Mouse (Mus musculus) heart, embryonic 15.5 days (tissue): ENCODE results near the gene Haus7. TPM values are rescaled to one million over a fixed set of nuclear protein-coding genes. Genes with fewer than 3 reads are reported as not detected.

Experiments used
- ATAC-seq: fragments of 200-750 bp; cut with Nextera tagmentation; replicated peaks from 2 replicates; pipeline ENCODE4 v1.8.0; 2017; ENCODE audit warnings: low read depth, moderate TSS enrichment; ENCODE audit not compliant: insufficient number of reproducible peaks, insufficient read depth, low FRiP score
- H3K27ac ChIP-seq: fragments of 300-500 bp; sonication (generic); 2 replicates; pipeline ENCODE4 v1.5.1; 2015; ENCODE audit warnings: mild to moderate bottlenecking, inconsistent platforms
- H3K27me3 ChIP-seq: fragments of 300-500 bp; sonication (generic); 2 replicates; pipeline ENCODE4 v1.6.1; 2015; ENCODE audit warnings: inconsistent platforms
- H3K36me3 ChIP-seq: fragments of 300-500 bp; sonication (generic); 2 replicates; pipeline ENCODE4 v1.6.1; 2015; ENCODE audit warnings: mild to moderate bottlenecking, inconsistent platforms
- H3K4me1 ChIP-seq: fragments of 300-500 bp; sonication (generic); replicated peaks from 2 replicates; pipeline ENCODE4 v1.6.1; 2015; ENCODE audit warnings: inconsistent platforms
- H3K4me2 ChIP-seq: fragments of 300-500 bp; sonication (generic); 2 replicates; pipeline ENCODE4 v1.6.1; 2015; ENCODE audit warnings: inconsistent platforms, mild to moderate bottlenecking, moderate library complexity
- H3K4me3 ChIP-seq: fragments of 300-500 bp; sonication (generic); 2 replicates; pipeline ENCODE4 v1.5.1; 2015; ENCODE audit warnings: mild to moderate bottlenecking, inconsistent platforms
- H3K9ac ChIP-seq: fragments of 300-500 bp; sonication (generic); 2 replicates; pipeline ENCODE4 v1.6.1; 2015; ENCODE audit warnings: mild to moderate bottlenecking, inconsistent platforms
- H3K9me3 ChIP-seq: fragments of 300-500 bp; sonication (generic); replicated peaks from 2 replicates; pipeline ENCODE4 v1.6.1; 2016; ENCODE audit warnings: inconsistent platforms
- WGBS: fragments of 180-500 bp; shearing (Covaris S2); methylation state at CpG from one replicate; pipeline ENCODE4 v1.1.7; 2015; ENCODE audit warnings: mixed read lengths; 5-methylcytosine and 5-hydroxymethylcytosine counted together
- polyA plus RNA-seq: library from polyadenylated mRNA; unstranded; fragments of >200 nt; fragmentation: Nextera tagmentation; extraction: Ambion mirVana; gene quantifications from 2 replicates; pipeline ENCODE4 v1.2.1, GENCODE M21; 2015

Gene Haus7
- polyA plus RNA-seq, 1 experiment from 2014 or later: 40.3 TPM

GRCm38 (mm10) chrX:73482643-73483483 lies 24.0 kb upstream of the Haus7 start:
- Histone ChIP-seq H3K4me3 (peak overlapping the region; percentile 44; the same call in 1 of the 2 replicates), H3K9ac (no peak overlapping the region), H3K36me3 (no peaks in the 10 kb centered on the region), H3K27ac (peak overlapping the region; percentile 61), H3K4me1 (no peaks in the 10 kb centered on the region; the same call in 1 of the 2 replicates), H3K9me3 (no peaks in the 10 kb centered on the region), H3K27me3 (peaks cover 6% of the 10 kb centered on the region; the same call in 1 of the 2 replicates), H3K4me2 (peak overlapping the region; percentile 52; the same call in 1 of the 2 replicates)
- 36% methylated on average over 4 of the region's 4 CpGs for WGBS
- 0 out of 2 replicates have a peak, but pooled peaks have one; percentile 18 for ATAC-seq

DNA sequence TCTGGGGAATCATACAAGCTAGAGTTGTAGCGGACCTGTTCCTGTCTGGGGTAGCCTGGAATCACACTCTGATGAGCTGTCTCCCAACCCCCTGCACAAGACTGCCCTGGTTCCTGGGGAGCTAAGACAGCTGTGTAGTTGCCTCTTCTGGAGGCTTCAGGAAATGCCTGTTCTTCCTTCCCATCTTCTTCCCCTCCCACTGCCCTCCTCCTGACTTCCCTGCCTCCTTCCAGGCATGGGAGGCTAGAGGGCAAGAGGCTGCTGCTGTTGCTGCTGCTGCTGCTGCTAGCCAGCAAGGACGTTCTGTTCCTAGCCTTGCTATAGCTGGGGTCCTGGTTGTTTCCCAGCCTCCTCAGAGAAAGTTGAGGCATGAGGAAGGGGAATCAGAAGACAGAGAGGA lies 21.5 kb upstream of the Haus7 start:
- no peaks in the 10 kb centered on the region; the same call in 1 of the 2 replicates for H3K4me1 ChIP-seq
- H3K4me3 ChIP-seq: no peak overlapping the region
- H3K36me3 ChIP-seq: no peaks in the 10 kb centered on the region
- H3K4me2 ChIP-seq: no peak overlapping the region
- ATAC-seq: no peak
- H3K9ac ChIP-seq: no peak overlapping the region
- peak overlapping the region; percentile 56 for H3K27ac ChIP-seq
- WGBS: 33% methylated on average over 2 of the region's 2 CpGs
- H3K27me3 ChIP-seq: peaks cover 6% of the 10 kb centered on the region; the same call in 1 of the 2 replicates
- H3K9me3 ChIP-seq: no peaks in the 10 kb centered on the region

GRCm38 (mm10) chrX:73479656-73480055 lies 20.8 kb upstream of the Haus7 start:
- H3K4me1 ChIP-seq: peaks cover 3% of the 10 kb centered on the region
- H3K9me3 ChIP-seq: no peaks in the 10 kb centered on the region
- H3K27ac ChIP-seq: peak overlapping the region; percentile 56
- ATAC-seq: no peak
- H3K27me3 ChIP-seq: peaks cover 3% of the 10 kb centered on the region; the same call in 1 of the 2 replicates
- no peak overlapping the region for H3K4me3 ChIP-seq
- H3K9ac ChIP-seq: no peak overlapping the region
- no peaks in the 10 kb centered on the region for H3K36me3 ChIP-seq
- H3K4me2 ChIP-seq: no peak overlapping the region

DNA sequence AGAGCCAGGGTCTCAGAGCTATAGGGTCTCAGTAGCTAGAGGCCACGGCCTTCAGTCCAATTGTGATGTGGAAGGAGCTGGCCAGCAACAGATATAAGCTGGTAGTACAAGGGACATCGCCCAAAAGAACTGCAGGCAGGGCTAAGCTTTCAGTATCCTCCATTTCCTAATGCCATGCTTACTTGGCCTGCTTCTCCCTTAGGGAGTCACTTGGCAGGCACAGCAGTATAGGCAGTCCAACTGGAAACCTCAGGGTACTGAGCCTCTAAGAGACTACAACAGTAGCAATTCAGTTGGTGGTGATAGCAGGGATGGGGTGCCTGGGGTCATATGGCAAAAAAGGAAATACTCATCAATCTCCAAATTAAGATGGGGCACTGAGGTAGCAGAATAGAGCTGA lies 18.7 kb upstream of the Haus7 start:
- Histone ChIP-seq H3K27me3 (0 out of 2 replicates have a peak, but pooled peaks cover 3% of the 10 kb centered on the region), H3K4me1 (peaks cover 5% of the 10 kb centered on the region), H3K36me3 (no peaks in the 10 kb centered on the region), H3K4me3 (no peak overlapping the region), H3K9me3 (no peaks in the 10 kb centered on the region), H3K4me2 (no peak overlapping the region), H3K27ac (0 out of 2 replicates have a peak overlapping the region, but pooled peaks have one; percentile 60), H3K9ac (no peak overlapping the region)
- 78% methylated on average over 2 of the region's 2 CpGs for WGBS
- ATAC-seq: no peak

- H3K4me3 ChIP-seq: no peak overlapping the region
Measured at GRCm38 (mm10) chrX:73476621-73477020, 17.8 kb upstream of the Haus7 start.

GRCm38 (mm10) chrX:73475658-73476256 lies 16.9 kb upstream of the Haus7 start:
- Histone ChIP-seq H3K4me2 (no peak overlapping the region), H3K9me3 (no peaks in the 10 kb centered on the region), H3K36me3 (no peaks in the 10 kb centered on the region), H3K27me3 (no peaks in the 10 kb centered on the region; the same call in 1 of the 2 replicates), H3K4me1 (peaks cover 5% of the 10 kb centered on the region), H3K27ac (peak overlapping the region; percentile 60), H3K4me3 (no peak overlapping the region), H3K9ac (no peak overlapping the region)
- ATAC-seq: no peak
- WGBS: 79% methylated on average over 1 of the region's 1 CpGs

More at GRCm38 (mm10) chrX:73476621-73477020, 17.8 kb upstream of the Haus7 start:
- 55% methylated on average over 2 of the region's 2 CpGs for WGBS
- peak; percentile 78 for ATAC-seq
- H3K4me1 ChIP-seq: peaks cover 5% of the 10 kb centered on the region
- no peaks in the 10 kb centered on the region; the same call in 1 of the 2 replicates for H3K27me3 ChIP-seq
- peak overlapping the region; percentile 60 for H3K27ac ChIP-seq
- no peak overlapping the region for H3K9ac ChIP-seq
- no peaks in the 10 kb centered on the region for H3K9me3 ChIP-seq
- no peaks in the 10 kb centered on the region for H3K36me3 ChIP-seq
- H3K4me2 ChIP-seq: no peak overlapping the region

- Histone ChIP-seq H3K27me3 (no peaks in the 10 kb centered on the region; the same call in 1 of the 2 replicates), H3K27ac (peak overlapping the region; percentile 60), H3K9ac (no peak overlapping the region), H3K9me3 (no peaks in the 10 kb centered on the region), H3K4me1 (peaks cover 5% of the 10 kb centered on the region), H3K4me3 (no peak overlapping the region), H3K4me2 (no peak overlapping the region), H3K36me3 (no peaks in the 10 kb centered on the region)
- ATAC-seq: no peak; the same call in 1 of the 2 replicates
- 38% methylated on average over 12 of the region's 12 CpGs for WGBS
Measured at GRCm38 (mm10) chrX:73474340-73475165, 15.7 kb upstream of the Haus7 start.

- H3K27ac ChIP-seq: no peak overlapping the region
- no peaks in the 10 kb centered on the region; the same call in 1 of the 2 replicates for H3K27me3 ChIP-seq
- H3K4me2 ChIP-seq: no peak overlapping the region
- WGBS: 80% methylated on average over 3 of the region's 3 CpGs
- H3K36me3 ChIP-seq: no peaks in the 10 kb centered on the region
- H3K9ac ChIP-seq: no peak overlapping the region
- H3K4me1 ChIP-seq: peaks cover 5% of the 10 kb centered on the region
- H3K4me3 ChIP-seq: no peak overlapping the region
- no peak for ATAC-seq
- no peaks in the 10 kb centered on the region for H3K9me3 ChIP-seq
Measured at GRCm38 (mm10) chrX:73471764-73472163, 12.9 kb upstream of the Haus7 start.

DNA sequence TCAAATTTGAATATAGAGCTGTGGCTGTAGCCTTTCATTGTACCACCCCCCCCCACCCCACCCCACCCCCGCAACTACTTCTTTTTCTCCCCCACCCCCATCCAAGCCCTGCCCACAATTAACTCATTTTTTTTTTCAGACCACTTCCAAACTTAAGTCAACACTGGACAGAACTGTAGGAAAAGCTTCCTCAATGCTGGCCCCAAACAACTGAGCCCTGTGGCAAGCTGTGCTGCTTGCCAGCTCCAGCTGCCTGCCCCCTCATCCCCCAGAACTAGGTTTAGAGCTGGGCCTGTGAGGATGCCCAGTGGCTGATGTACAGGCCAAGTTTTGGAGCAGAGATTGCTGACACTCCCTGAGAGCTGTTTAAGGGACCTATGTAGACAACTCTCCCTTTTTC lies 9.9 kb upstream of the Haus7 start:
- Histone ChIP-seq H3K9me3 (no peaks in the 10 kb centered on the region), H3K27ac (peak overlapping the region; percentile 37; the same call in 1 of the 2 replicates), H3K27me3 (no peaks in the 10 kb centered on the region; the same call in 1 of the 2 replicates), H3K9ac (no peak overlapping the region), H3K36me3 (no peaks in the 10 kb centered on the region), H3K4me3 (no peak overlapping the region), H3K4me1 (no peaks in the 10 kb centered on the region), H3K4me2 (no peak overlapping the region)
- WGBS: 50% methylated on average over 1 of the region's 1 CpGs
- no peak for ATAC-seq

DNA sequence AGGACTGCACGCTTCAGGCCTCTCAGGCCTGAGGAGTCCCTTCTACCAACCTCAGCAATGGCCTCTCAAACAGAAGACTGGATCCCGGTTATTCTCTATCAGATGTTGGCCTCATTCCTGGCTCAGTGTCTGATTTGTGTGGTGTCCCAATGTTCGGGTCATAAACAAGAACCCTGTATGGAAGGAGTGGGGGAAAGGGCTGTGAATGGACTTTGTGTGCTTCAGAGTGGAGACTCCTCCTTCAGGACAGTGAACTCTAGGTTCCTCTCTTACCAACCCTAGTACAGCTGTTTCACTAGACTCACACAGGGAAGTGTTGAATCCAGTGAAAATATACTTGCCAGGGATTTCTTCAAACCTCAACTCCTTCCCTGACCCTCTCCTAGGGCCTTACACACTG lies 9.5 kb upstream of the Haus7 start:
- no peak for ATAC-seq
- Histone ChIP-seq H3K27ac (peak overlapping the region; percentile 63), H3K4me2 (no peak overlapping the region), H3K4me1 (no peaks in the 10 kb centered on the region), H3K27me3 (no peaks in the 10 kb centered on the region; the same call in 1 of the 2 replicates), H3K4me3 (no peak overlapping the region), H3K9ac (no peak overlapping the region), H3K9me3 (no peaks in the 10 kb centered on the region), H3K36me3 (no peaks in the 10 kb centered on the region)
- 67% methylated on average over 3 of the region's 3 CpGs for WGBS
